Mouse (Mus musculus) stomach, postnatal 0 days (tissue): Measurements from ENCODE around the gene Arid1b. TPM values are rescaled to one million over a fixed set of nuclear protein-coding genes. Genes with fewer than 3 reads are reported as not detected.

Experiments
- ATAC-seq: fragments of 200-750 bp; cut with Nextera tagmentation; 2 replicates; pipeline ENCODE4 v1.8.0; 2017; ENCODE audit not compliant: low FRiP score, low TSS enrichment
- DNase-seq: peaks from one replicate; pipeline ENCODE4 v3.0.0-alpha.2; 2016; ENCODE audit warnings: low spot score
- H3K27ac ChIP-seq: fragments of 300-500 bp; sonication (generic); replicated peaks from 2 replicates; pipeline ENCODE4 v1.5.1; 2014; ENCODE audit warnings: mild to moderate bottlenecking, control low read depth
- H3K27me3 ChIP-seq: fragments of 300-500 bp; sonication (generic); 2 replicates; pipeline ENCODE4 v1.6.1; 2014; ENCODE audit warnings: low read length; ENCODE audit not compliant: control insufficient read depth, insufficient read depth
- H3K36me3 ChIP-seq: fragments of 300-500 bp; sonication (generic); 2 replicates; pipeline ENCODE4 v1.6.1; 2014; ENCODE audit warnings: low read length, mixed read lengths; ENCODE audit not compliant: control insufficient read depth, insufficient read depth
- H3K4me1 ChIP-seq: fragments of 300-500 bp; sonication (generic); replicated peaks from 2 replicates; pipeline ENCODE4 v1.6.1; 2014; ENCODE audit warnings: antibody characterized with exemption; ENCODE audit not compliant: control insufficient read depth, insufficient read depth
- H3K4me2 ChIP-seq: fragments of 300-500 bp; sonication (generic); replicated peaks from 2 replicates; pipeline ENCODE4 v1.6.1; 2014; ENCODE audit warnings: low read depth, mild to moderate bottlenecking, control low read depth, moderate library complexity
- H3K4me3 ChIP-seq: fragments of 300-500 bp; sonication (generic); 2 replicates; pipeline ENCODE4 v1.5.1; 2014; ENCODE audit warnings: low read depth, low read length, control low read depth
- H3K9ac ChIP-seq: fragments of 300-500 bp; sonication (generic); 2 replicates; pipeline ENCODE4 v1.6.1; 2014; ENCODE audit warnings: mild to moderate bottlenecking, low read length, control low read depth, mixed read lengths
- H3K9me3 ChIP-seq: fragments of 300-500 bp; sonication (generic); 2 replicates; pipeline ENCODE4 v1.6.1; 2016; ENCODE audit warnings: low read length; ENCODE audit not compliant: control insufficient read depth
- CTCF ChIP-seq: IDR thresholded peaks from 2 replicates; pipeline ENCODE4 v1.5.1; 2016; ENCODE audit warnings: antibody characterized with exemption, low read depth, mild to moderate bottlenecking, moderate library complexity
- EP300 ChIP-seq: optimal IDR thresholded peaks from 2 replicates; pipeline ENCODE3; 2016; ENCODE audit warnings: antibody characterized with exemption
- whole genome bisulfite sequencing: fragments of 180-500 bp; shearing (Covaris S2); extraction: QIAGEN DNeasy Blood & Tissue Kit; methylation state at CpG from one replicate; pipeline ENCODE4 v1.1.7; 2014; 5-methylcytosine and 5-hydroxymethylcytosine counted together
- polyA plus RNA-seq: library from polyadenylated mRNA; unstranded; fragments of >200 nt; fragmentation: Nextera tagmentation; extraction: Ambion mirVana; gene quantifications from 2 replicates; pipeline ENCODE4 v1.2.1, GENCODE M21; 2015

Arid1b gene
- polyA plus RNA-seq, 1 experiment from 2014 or later, result 5.6 TPM

GRCm38 (mm10) chr17:5202756-5203155 lies 208.6 kb downstream of the Arid1b start:
- Histone ChIP-seq H3K27ac (no peak overlapping the region), H3K36me3 (no peaks in the 10 kb centered on the region), H3K27me3 (no peaks in the 10 kb centered on the region), H3K9me3 (no peaks in the 10 kb centered on the region), H3K4me2 (no peak overlapping the region), H3K4me1 (peaks cover 11% of the 10 kb centered on the region; the same call in 1 of the 2 replicates), H3K4me3 (no peak overlapping the region), H3K9ac (no peak overlapping the region)
- 71% methylated on average over 5 of the region's 5 CpGs for WGBS
- TF ChIP-seq EP300 (no peak), CTCF (no peak)
- ATAC-seq (no peak), DNase-seq (no peak)

DNA sequence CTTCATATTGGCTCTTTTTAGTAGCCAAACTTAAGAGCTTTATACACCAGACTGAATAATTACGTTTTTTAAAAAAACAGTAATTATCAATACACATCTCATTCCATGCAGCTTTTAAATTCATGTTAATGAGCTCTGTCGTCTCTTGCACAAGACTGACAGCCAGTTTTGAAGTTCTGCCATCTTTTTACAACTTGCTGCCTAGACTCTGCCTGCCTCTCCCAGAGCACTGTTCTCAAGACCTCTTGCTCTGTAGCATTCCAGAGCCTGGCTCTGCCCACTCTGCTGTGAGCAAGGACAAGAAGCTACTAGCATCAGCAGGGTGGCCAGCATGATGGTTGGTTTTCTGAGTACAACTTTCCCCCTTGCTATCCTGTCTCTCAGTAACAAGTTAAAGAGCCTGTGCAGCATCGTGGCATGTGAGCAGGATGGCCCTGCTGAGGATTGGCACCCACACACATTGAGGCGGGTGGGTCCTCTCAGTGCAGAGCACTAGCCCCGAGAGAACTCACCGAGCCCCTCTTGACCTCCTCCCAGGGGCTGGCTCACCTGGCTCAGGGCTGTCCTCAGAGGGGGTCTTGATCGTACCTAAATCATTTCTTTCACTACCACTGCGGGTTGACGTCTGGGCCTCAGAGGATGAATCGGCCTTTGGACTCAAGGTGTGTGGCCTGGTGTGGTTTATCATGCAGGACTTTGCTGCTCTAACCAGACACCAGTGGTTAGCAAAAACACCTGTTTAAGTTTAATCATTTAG lies 209.4 kb downstream of the Arid1b start:
- WGBS, result 79% methylated on average over 10 of the region's 10 CpGs
- Histone ChIP-seq H3K4me2 (no peak overlapping the region), H3K9ac (no peak overlapping the region), H3K9me3 (no peaks in the 10 kb centered on the region), H3K36me3 (no peaks in the 10 kb centered on the region), H3K27me3 (no peaks in the 10 kb centered on the region), H3K27ac (no peak overlapping the region), H3K4me1 (peaks cover 5% of the 10 kb centered on the region; the same call in 1 of the 2 replicates), H3K4me3 (no peak overlapping the region)
- ATAC-seq (no peak), DNase-seq (no peak)
- no peak for TF ChIP-seq CTCF
- no peak for TF ChIP-seq EP300

DNA sequence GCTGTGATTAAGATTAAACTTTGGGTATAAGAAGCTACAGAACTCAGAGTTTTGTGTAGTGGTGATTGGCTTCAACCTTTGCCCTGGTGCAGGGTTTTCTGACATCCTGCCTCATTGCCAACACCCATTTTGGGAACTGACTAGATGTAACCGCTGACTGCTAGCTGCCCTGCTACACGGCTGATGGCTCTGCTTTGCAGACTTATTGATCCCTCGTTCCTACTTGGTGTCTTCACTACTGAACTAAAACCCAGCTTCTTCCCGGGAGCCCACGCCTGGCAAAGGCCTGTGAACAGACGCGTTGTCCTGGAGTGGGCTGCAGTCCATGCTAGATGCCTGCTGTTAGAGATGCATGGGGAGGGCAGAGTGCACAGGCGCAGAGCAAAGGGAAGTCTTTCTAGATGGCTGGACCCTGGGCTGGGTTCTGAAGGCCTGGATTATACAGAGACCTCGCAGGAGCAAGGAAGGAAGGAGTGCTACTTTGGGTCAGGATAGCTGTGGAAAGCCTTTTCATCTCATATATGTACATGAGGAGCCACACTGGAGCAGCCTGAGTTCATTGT lies 210.1 kb downstream of the Arid1b start:
- Histone ChIP-seq H3K4me1 (peaks cover 5% of the 10 kb centered on the region; the same call in 1 of the 2 replicates), H3K9me3 (no peaks in the 10 kb centered on the region), H3K27ac (no peak overlapping the region), H3K9ac (no peak overlapping the region), H3K27me3 (no peaks in the 10 kb centered on the region), H3K4me2 (no peak overlapping the region), H3K4me3 (no peak overlapping the region), H3K36me3 (no peaks in the 10 kb centered on the region)
- ATAC-seq, result no peak
- DNase-seq, result no peak
- TF ChIP-seq CTCF (no peak), EP300 (no peak)
- WGBS, result 81% methylated on average over 9 of the region's 9 CpGs

DNA sequence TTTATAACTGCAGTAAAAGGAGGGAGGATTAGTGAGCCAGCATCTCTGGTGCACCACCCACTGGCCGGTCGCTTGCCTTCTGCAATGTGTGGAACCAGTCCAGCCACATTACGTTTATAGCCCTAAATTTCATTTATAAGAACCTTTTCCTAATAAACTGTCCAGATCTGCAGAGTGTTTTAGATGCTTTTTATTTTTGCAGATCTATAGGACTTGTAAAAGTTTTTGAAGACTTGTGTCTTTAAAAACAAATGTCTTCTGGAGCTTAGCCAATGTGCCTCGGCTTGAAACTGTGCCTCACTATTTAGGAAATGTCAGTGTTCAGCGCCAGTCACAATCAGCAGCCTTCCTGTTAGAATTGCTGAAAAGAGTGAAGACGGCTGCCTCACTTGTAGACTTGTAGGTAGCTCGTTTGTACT lies 211.0 kb downstream of the Arid1b start:
- TF ChIP-seq EP300 (no peak), CTCF (peak; percentile 48)
- no peaks in the 10 kb centered on the region for H3K9me3 ChIP-seq
- ATAC-seq (no peak), DNase-seq (no peak)
- no peaks in the 10 kb centered on the region for H3K27me3 ChIP-seq
- peaks cover 10% of the 10 kb centered on the region; the same call in 1 of the 2 replicates for H3K4me1 ChIP-seq
- H3K4me2 ChIP-seq, result no peak overlapping the region
- WGBS, result 26% methylated on average over 7 of the region's 7 CpGs
- no peaks in the 10 kb centered on the region for H3K36me3 ChIP-seq
- no peak overlapping the region for H3K4me3 ChIP-seq
- no peak overlapping the region for H3K9ac ChIP-seq
- H3K27ac ChIP-seq, result no peak overlapping the region

- Histone ChIP-seq H3K27me3 (no peaks in the 10 kb centered on the region), H3K4me3 (no peak overlapping the region), H3K4me2 (no peak overlapping the region), H3K9ac (no peak overlapping the region), H3K4me1 (peaks cover 12% of the 10 kb centered on the region; the same call in 1 of the 2 replicates), H3K9me3 (no peaks in the 10 kb centered on the region), H3K36me3 (no peaks in the 10 kb centered on the region), H3K27ac (no peak overlapping the region)
- TF ChIP-seq CTCF, result no peak
- TF ChIP-seq EP300, result no peak
- DNase-seq (no peak), ATAC-seq (0 out of 2 replicates have a peak, but pooled peaks have one; percentile 22)
- WGBS, result 59% methylated on average over 9 of the region's 9 CpGs
These were observed 212.6 kb downstream of the Arid1b start for GRCm38 (mm10) chr17:5206731-5207130.

- no peak overlapping the region for H3K9ac ChIP-seq
- H3K4me3 ChIP-seq, result no peak overlapping the region
- no peaks in the 10 kb centered on the region for H3K9me3 ChIP-seq
- no peaks in the 10 kb centered on the region for H3K36me3 ChIP-seq
- no peak for ATAC-seq
- H3K27me3 ChIP-seq, result no peaks in the 10 kb centered on the region
- no peak for DNase-seq
- H3K4me1 ChIP-seq, result peaks cover 13% of the 10 kb centered on the region; the same call in 1 of the 2 replicates
- no peak overlapping the region for H3K27ac ChIP-seq
- 91% methylated on average over 8 of the region's 8 CpGs for WGBS
- no peak for TF ChIP-seq CTCF
- TF ChIP-seq EP300, result no peak
- no peak overlapping the region for H3K4me2 ChIP-seq
These were observed 213.7 kb downstream of the Arid1b start for GRCm38 (mm10) chr17:5207881-5208280.
